Mouse (Mus musculus) intestine, postnatal 0 days (tissue): Measurements from ENCODE around the gene Chpf2. TPM values are rescaled to one million over a fixed set of nuclear protein-coding genes. Genes with fewer than 3 reads are reported as not detected.
A peak's percentile ranks its signal among the peaks of the same experiment; 100 is the strongest.

Source experiments
- ATAC-seq: fragments of 200-750 bp; cut with Nextera tagmentation; 2 replicates; pipeline ENCODE4 v1.8.0; 2017; ENCODE audit warnings: mild to moderate bottlenecking, moderate TSS enrichment, moderate library complexity
- H3K27ac ChIP-seq: fragments of 300-500 bp; sonication (generic); 2 replicates; pipeline ENCODE4 v1.5.1; 2014; ENCODE audit warnings: mild to moderate bottlenecking, low read depth, low read length, moderate library complexity
- H3K27me3 ChIP-seq: fragments of 300-500 bp; sonication (generic); replicated peaks from 2 replicates; pipeline ENCODE4 v1.6.1; 2014; ENCODE audit warnings: low read length, mixed read lengths; ENCODE audit not compliant: control insufficient read depth, insufficient read depth
- H3K36me3 ChIP-seq: fragments of 300-500 bp; sonication (generic); 2 replicates; pipeline ENCODE4 v1.6.1; 2014; ENCODE audit warnings: mild to moderate bottlenecking, moderate library complexity; ENCODE audit not compliant: control insufficient read depth, insufficient read depth
- H3K4me1 ChIP-seq: fragments of 300-500 bp; sonication (generic); replicated peaks from 2 replicates; pipeline ENCODE4 v1.6.1; 2014; ENCODE audit warnings: antibody characterized with exemption, low read length, mixed read lengths; ENCODE audit not compliant: control insufficient read depth, insufficient read depth
- H3K4me2 ChIP-seq: fragments of 300-500 bp; sonication (generic); replicated peaks from 2 replicates; pipeline ENCODE4 v1.6.1; 2014; ENCODE audit warnings: low read depth, mild to moderate bottlenecking, moderate library complexity
- H3K4me3 ChIP-seq: fragments of 300-500 bp; sonication (generic); 2 replicates; pipeline ENCODE4 v1.5.1; 2014; ENCODE audit warnings: low read depth, low read length
- H3K9ac ChIP-seq: fragments of 300-500 bp; sonication (generic); 2 replicates; pipeline ENCODE4 v1.6.1; 2014; ENCODE audit warnings: mild to moderate bottlenecking, low read depth, low read length
- H3K9me3 ChIP-seq: fragments of 300-500 bp; sonication (generic); 2 replicates; pipeline ENCODE4 v1.6.1; 2016; ENCODE audit warnings: mixed run types; ENCODE audit not compliant: control insufficient read depth
- CTCF ChIP-seq: sonication (generic); IDR thresholded peaks from 2 replicates; pipeline ENCODE4 v1.5.1; 2016; ENCODE audit warnings: low read depth, mild to moderate bottlenecking, control low read depth, antibody characterized with exemption, moderate library complexity
- WGBS: fragments of 180-500 bp; shearing (Covaris S2); extraction: QIAGEN DNeasy Blood & Tissue Kit; methylation state at CpG from one replicate; pipeline ENCODE4 v1.1.7; 2014; 5-methylcytosine and 5-hydroxymethylcytosine counted together
- polyA plus RNA-seq: library from polyadenylated mRNA; unstranded; fragments of >200 nt; fragmentation: Nextera tagmentation; extraction: Ambion mirVana; gene quantifications from 2 replicates; pipeline ENCODE4 v1.2.1, GENCODE M21; 2015

The Chpf2 gene
- polyA plus RNA-seq, 1 experiment from 2014 or later, result 23.5 TPM

DNA sequence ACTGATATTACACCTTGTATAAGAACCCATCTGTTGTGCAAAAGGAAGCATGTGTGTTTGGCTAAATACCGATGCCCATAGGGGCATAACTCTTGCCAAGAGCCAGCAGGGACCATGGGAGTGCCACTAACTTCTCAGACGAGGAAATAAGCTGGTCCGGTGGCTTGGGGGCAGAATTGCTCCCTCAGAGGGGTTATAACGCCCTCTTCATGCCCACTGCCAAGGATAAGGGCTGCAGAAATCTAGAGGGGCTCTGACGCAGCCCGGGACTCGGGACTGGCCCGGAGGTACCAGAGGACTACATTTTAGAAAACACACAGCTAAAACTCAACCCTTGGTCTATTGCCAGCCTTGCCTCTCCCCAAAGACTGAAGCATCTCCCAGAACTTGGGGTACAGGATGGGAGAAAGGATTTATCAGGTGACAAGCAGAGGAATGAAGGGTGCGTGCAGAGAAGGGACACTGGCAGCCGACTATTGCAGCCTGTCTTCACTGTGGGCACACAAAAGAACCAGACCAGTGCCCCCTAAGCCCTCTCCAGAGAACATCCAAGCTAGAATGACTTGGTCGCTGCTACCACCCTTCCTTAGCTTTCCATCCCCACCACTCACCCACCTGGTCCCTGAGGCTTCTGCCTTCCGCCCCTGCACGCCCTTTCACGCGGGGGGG, 11.5 kb downstream of the Chpf2 start:
- WGBS, result 27% methylated on average over 15 of the region's 15 CpGs
- Histone ChIP-seq H3K36me3 (peaks cover 15% of the 10 kb centered on the region; the same call in 1 of the 2 replicates), H3K27ac (no peak overlapping the region), H3K4me1 (no peaks in the 10 kb centered on the region; the same call in 1 of the 2 replicates), H3K27me3 (peaks cover 28% of the 10 kb centered on the region), H3K9me3 (no peaks in the 10 kb centered on the region), H3K9ac (no peak overlapping the region), H3K4me2 (peak overlapping the region; percentile 80), H3K4me3 (peak overlapping the region; percentile 42)
- no peak for ATAC-seq
- TF ChIP-seq CTCF, result no peak

DNA sequence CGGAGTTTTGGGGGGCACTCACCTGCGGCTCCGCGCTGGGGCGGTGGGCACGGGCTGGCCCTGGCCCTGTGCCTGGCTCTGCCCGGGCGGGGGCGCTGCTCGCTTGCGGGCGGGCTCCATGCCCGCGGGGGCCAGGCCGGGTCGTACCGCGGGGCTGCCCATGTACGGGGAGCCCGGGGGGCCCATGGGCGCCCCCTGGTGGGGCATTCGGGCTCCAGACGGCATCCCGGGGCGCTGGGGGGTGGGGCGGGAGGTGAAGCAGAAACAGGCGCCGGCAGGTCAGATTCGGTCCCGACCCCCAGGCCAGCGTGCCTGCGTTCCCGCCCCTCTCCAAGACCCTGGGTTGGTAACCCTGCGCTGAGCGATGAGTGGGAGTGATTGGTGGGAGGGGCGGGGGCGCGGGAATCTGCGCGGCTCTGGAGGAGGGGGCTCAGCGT, 12.0 kb downstream of the Chpf2 start:
- under 1% methylated on average over 40 of the region's 41 CpGs for WGBS
- Histone ChIP-seq H3K27ac (no peak overlapping the region), H3K4me1 (peaks cover 1% of the 10 kb centered on the region; the same call in 1 of the 2 replicates), H3K4me2 (peak overlapping the region; percentile 80), H3K9me3 (no peaks in the 10 kb centered on the region), H3K36me3 (peaks cover 10% of the 10 kb centered on the region; the same call in 1 of the 2 replicates), H3K27me3 (peaks cover 28% of the 10 kb centered on the region), H3K9ac (no peak overlapping the region), H3K4me3 (peak overlapping the region; percentile 42)
- peak; percentile 68 for TF ChIP-seq CTCF
- ATAC-seq, result no peak

DNA sequence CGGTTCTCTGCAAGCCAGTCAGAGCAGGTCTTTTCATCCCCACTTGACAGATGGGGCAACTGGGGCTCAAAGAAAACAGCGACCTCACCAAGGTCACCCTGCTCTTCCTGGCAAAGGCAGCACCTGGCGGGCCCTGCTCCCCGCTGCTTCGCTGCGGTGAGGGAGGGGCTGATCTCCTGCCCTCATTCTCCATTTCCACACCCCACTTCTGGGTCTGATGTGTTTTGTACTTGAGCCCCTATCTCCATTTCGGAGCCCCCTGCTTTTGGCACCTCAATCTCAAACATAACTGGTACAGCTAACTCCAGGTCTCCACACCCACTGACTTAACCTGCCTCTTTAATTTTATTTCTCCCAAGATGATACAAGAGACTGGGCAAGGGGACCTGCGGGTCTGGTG, 12.6 kb downstream of the Chpf2 start:
- H3K27me3 ChIP-seq, result peaks cover 28% of the 10 kb centered on the region
- H3K4me1 ChIP-seq, result peaks cover 3% of the 10 kb centered on the region; the same call in 1 of the 2 replicates
- H3K27ac ChIP-seq, result no peak overlapping the region
- no peaks in the 10 kb centered on the region for H3K9me3 ChIP-seq
- H3K4me2 ChIP-seq, result peak overlapping the region; percentile 80
- no peak for TF ChIP-seq CTCF
- H3K9ac ChIP-seq, result no peak overlapping the region
- WGBS, result 29% methylated on average over 8 of the region's 8 CpGs
- H3K4me3 ChIP-seq, result no peak overlapping the region
- H3K36me3 ChIP-seq, result 0 out of 2 replicates have a peak, but pooled peaks cover 8% of the 10 kb centered on the region
- no peak for ATAC-seq

DNA sequence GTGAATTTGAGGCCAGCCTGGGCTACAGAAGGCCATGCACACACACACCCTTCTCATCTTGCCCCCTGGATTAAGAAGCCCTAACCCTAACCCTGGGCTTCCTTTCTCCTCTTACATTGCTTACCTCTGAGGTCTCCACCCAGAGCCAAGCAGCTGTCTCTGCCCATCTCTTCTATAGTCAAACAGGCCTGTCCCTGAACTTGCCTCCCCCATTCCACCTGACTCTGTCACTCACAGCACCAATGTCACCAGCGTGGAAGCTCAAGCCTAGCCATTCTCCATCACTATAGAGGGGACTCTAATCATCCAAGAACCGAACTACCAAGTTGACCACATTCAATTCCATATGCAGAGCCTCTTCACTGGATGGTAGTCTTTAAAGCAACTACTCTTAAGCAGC, 13.7 kb downstream of the Chpf2 start:
- Histone ChIP-seq H3K36me3 (no peaks in the 10 kb centered on the region), H3K27me3 (peaks cover 28% of the 10 kb centered on the region), H3K4me2 (no peak overlapping the region), H3K9me3 (no peaks in the 10 kb centered on the region), H3K4me3 (no peak overlapping the region), H3K9ac (no peak overlapping the region), H3K27ac (no peak overlapping the region), H3K4me1 (peaks cover 3% of the 10 kb centered on the region; the same call in 1 of the 2 replicates)
- ATAC-seq, result no peak
- no peak for TF ChIP-seq CTCF
- 82% methylated on average over 2 of the region's 2 CpGs for WGBS

DNA sequence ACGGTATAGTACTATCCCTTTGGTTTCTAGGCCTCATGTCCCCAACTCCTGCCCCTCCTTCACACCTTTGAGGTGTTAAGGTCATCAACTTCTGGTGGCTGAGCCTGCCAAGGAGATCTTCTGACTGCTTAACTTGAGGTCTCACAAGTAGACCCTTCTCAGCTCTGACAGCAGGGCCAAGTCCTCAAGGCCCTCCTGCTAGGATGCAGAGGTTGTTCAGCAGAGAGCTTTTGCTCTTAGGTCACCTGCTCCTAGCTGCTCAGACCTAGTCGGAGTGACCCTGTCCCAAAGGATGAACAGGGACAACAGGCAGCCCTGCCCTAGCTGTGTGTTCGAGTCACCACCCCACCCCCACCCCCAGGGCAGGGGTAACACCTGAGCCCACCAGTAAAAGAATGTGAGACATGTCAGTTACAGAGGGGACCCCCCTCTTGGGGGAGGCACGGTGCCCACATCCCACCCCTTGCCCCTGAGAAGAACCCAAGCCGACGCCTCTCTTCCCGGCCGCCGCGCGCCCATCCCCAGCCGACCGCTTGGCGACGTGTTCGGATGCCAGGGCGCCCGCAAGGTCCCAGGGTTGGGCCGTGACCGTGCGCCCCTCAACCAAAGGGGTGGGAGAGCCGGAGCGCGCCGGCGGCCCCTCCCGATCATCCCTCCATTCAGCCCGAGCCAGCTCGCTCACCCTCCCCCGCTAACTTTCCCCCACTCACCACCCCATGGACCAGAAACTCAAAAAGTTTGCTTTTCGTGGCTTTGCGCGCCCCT, 14.7 kb downstream of the Chpf2 start:
- TF ChIP-seq CTCF, result no peak

More for the DNA sequence above, 14.7 kb downstream of the Chpf2 start:
- H3K9ac ChIP-seq, result peak overlapping the region; percentile 62
- no peak for ATAC-seq
- peak overlapping the region; percentile 62 for H3K4me3 ChIP-seq
- peak overlapping the region; percentile 96 for H3K4me2 ChIP-seq
- 4% methylated on average over 30 of the region's 33 CpGs for WGBS
- H3K27me3 ChIP-seq, result peaks cover 28% of the 10 kb centered on the region
- H3K9me3 ChIP-seq, result no peaks in the 10 kb centered on the region
- H3K4me1 ChIP-seq, result peaks cover 3% of the 10 kb centered on the region; the same call in 1 of the 2 replicates
- H3K27ac ChIP-seq, result peak overlapping the region; percentile 89; the same call in 1 of the 2 replicates
- H3K36me3 ChIP-seq, result no peaks in the 10 kb centered on the region
